Mouse (Mus musculus) kidney, adult 2 months (tissue): ENCODE measurements around the gene Ripk3.

ENCODE experiments used
- CTCF ChIP-seq: fragments of 200-500 bp; conservative IDR thresholded peaks from 2 replicates; pipeline ENCODE4 v1.5.1; 2011; ENCODE audit warnings: low read depth, mild to moderate bottlenecking, control low read depth, low read length, moderate library complexity, mixed read lengths; ENCODE audit not compliant: insufficient read depth, insufficient read length
- POLR2A ChIP-seq: fragments of 200-500 bp; IDR thresholded peaks from one replicate; pipeline ENCODE4 v1.6.1; 2011; ENCODE audit warnings: low read depth, low read length, control low read depth

DNA sequence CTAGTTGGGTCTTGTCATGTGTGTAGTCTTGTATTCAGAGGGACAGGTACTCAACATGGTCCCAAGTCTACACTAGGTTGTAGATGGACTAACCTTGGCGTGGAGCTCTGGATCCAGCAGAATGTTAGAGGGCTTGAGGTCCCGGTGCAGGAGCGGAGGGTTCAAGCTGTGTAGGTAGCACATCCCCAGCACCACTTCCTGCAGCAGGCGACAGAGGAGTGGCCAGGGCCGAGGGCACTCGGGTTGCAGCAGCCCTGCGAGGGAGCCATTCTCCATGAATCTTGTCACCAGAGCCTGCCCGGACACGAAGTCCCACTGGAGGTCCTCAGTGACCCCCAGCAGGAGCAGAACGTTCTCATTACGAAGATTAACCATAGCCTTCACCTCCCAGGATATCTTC lies 934 bp downstream of the Ripk3 start:
- TF ChIP-seq CTCF, result no peak
- TF ChIP-seq POLR2A, result no peak
